Mouse (Mus musculus) forebrain, postnatal 0 days (tissue): ENCODE data around the gene Ahnak2. TPM values are rescaled to one million over a fixed set of nuclear protein-coding genes. Genes with fewer than 3 reads are reported as not detected.

Experiments used
- ATAC-seq: fragments of 200-750 bp; cut with Nextera tagmentation; 2 replicates; pipeline ENCODE4 v1.8.0; 2017; ENCODE audit warnings: mild to moderate bottlenecking, moderate library complexity
- DNase-seq: peaks from one replicate; pipeline ENCODE4 v3.0.0-alpha.2; 2015
- H3K27ac ChIP-seq: fragments of 300-500 bp; sonication (generic); 2 replicates; pipeline ENCODE4 v1.5.1; 2014; ENCODE audit warnings: low read depth, mild to moderate bottlenecking, antibody characterized with exemption, low read length, moderate library complexity, mixed read lengths
- H3K27me3 ChIP-seq: fragments of 300-500 bp; sonication (generic); 2 replicates; pipeline ENCODE4 v1.6.1; 2014; ENCODE audit warnings: mild to moderate bottlenecking, low read length, mixed read lengths; ENCODE audit not compliant: insufficient read depth
- H3K36me3 ChIP-seq: fragments of 300-500 bp; sonication (generic); 2 replicates; pipeline ENCODE4 v1.6.1; 2014; ENCODE audit warnings: mild to moderate bottlenecking, moderate library complexity; ENCODE audit not compliant: insufficient read depth
- H3K4me1 ChIP-seq: fragments of 300-500 bp; sonication (generic); 2 replicates; pipeline ENCODE4 v1.6.1; 2014; ENCODE audit warnings: antibody characterized with exemption; ENCODE audit not compliant: insufficient read depth
- H3K4me2 ChIP-seq: fragments of 300-500 bp; sonication (generic); 2 replicates; pipeline ENCODE4 v1.6.1; 2014; ENCODE audit warnings: low read depth, mild to moderate bottlenecking, moderate library complexity
- H3K4me3 ChIP-seq: fragments of 300-500 bp; sonication (generic); 2 replicates; pipeline ENCODE4 v1.5.1; 2014; ENCODE audit warnings: low read depth, low read length, mixed read lengths
- H3K9ac ChIP-seq: fragments of 300-500 bp; sonication (generic); 2 replicates; pipeline ENCODE4 v1.6.1; 2014; ENCODE audit warnings: mild to moderate bottlenecking
- H3K9me3 ChIP-seq: fragments of 300-500 bp; sonication (generic); 2 replicates; pipeline ENCODE4 v1.6.1; 2016; ENCODE audit warnings: low read length
- CTCF ChIP-seq: sonication (generic); IDR thresholded peaks from 2 replicates; pipeline ENCODE4 v1.5.1; 2016; ENCODE audit warnings: antibody characterized with exemption, control low read depth, low read depth
- WGBS: fragments of 180-500 bp; shearing (Covaris S2); extraction: QIAGEN DNeasy Blood & Tissue Kit; methylation state at CpG from one replicate; pipeline ENCODE4 v1.1.7; 2014; 5-methylcytosine and 5-hydroxymethylcytosine counted together
- polyA plus RNA-seq: library from polyadenylated mRNA; unstranded; fragments of >200 nt; fragmentation: Nextera tagmentation; extraction: Ambion mirVana; gene quantifications from 2 replicates; pipeline ENCODE4 v1.2.1, GENCODE M21; 2015
- total RNA-seq: library from RNA; depleted of rRNA; stranded (reverse); fragments of >200 nt; gene quantifications from 2 replicates; pipeline ENCODE4 v1.2.3, GENCODE M21; 2014

The Ahnak2 gene
- total and polyA plus RNA-seq, 2 experiments from 2014 or later: 1.3 to 2.5 TPM

- no peak for TF ChIP-seq CTCF
- DNase-seq: no peak
- Histone ChIP-seq H3K27me3 (no peaks in the 10 kb centered on the region), H3K36me3 (peaks cover 78% of the 10 kb centered on the region), H3K4me2 (no peak overlapping the region), H3K4me3 (no peak overlapping the region), H3K4me1 (0 out of 2 replicates have a peak, but pooled peaks cover 4% of the 10 kb centered on the region), H3K9ac (no peak overlapping the region), H3K27ac (no peak overlapping the region), H3K9me3 (no peaks in the 10 kb centered on the region)
- ATAC-seq: 0 out of 2 replicates have a peak, but pooled peaks have one; percentile 2
- 85% methylated on average over 24 of the region's 24 CpGs for WGBS
Measured at GRCm38 (mm10) chr12:112739023-112739568, 63.4 kb downstream of the Ahnak2 start.

DNA sequence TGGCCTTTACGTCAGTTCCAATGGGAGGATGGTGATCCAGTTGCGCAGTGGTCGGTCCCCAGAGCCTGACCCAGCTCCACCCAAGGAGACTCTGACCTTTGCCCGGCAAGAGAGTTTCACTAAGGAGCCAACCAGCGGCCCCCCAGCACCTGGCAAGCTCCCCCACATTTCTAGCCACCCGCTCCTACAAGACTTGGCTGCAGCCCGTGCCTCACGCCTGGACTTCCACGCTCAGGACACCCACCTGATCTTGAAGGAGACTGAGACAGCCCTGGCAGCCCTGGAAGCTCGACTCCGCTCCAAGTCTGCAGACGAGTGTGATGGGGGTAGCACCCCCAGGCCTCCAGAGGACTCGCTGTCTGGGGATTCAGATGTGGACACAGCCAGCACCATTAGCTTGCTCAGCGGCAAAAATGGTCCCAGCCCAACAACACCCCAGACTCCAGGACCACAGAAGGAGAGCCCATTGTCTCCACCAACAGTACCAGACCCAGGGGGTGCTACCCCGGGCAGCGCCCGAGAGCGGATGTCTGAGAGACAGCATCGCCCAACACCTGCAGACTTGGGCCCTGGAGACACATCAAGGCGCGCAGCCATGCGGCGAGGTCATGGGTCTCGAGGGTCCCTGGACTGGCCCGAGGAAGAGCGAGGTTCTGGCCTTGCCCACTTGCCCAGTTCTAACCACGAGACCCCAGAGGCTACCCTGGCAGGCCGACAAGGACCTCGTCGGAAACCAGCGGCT is 64.0 kb downstream of the Ahnak2 start:
- DNase-seq: no peak
- no peak overlapping the region for H3K4me2 ChIP-seq
- H3K27me3 ChIP-seq: no peaks in the 10 kb centered on the region
- H3K4me3 ChIP-seq: no peak overlapping the region
- 94% methylated on average over 31 of the region's 31 CpGs for WGBS
- no peaks in the 10 kb centered on the region for H3K9me3 ChIP-seq
- peaks cover 78% of the 10 kb centered on the region for H3K36me3 ChIP-seq
- no peak overlapping the region for H3K27ac ChIP-seq
- no peak for TF ChIP-seq CTCF
- 0 out of 2 replicates have a peak, but pooled peaks cover 4% of the 10 kb centered on the region for H3K4me1 ChIP-seq
- ATAC-seq: no peak
- H3K9ac ChIP-seq: no peak overlapping the region

DNA sequence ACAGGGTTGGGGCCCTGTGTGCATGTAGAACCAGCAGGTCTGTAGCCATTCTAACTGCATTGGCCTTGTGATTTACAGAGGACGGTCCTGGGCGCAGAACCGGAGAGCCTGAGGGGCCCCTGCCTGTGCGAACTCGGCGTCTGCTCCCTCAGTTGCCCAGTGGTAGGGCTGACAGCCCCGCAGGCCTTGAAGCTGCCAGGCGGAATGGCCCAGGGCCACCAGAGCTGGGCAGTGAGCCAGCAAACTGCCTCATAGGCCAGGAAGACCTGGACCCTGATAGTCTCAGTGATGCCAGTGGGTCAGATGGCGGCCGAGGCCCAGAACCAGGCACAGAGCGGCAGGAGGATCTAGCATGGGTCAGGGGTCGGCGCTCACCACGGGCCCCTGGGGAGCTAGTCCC is 64.7 kb downstream of the Ahnak2 start:
- Histone ChIP-seq H3K27me3 (no peaks in the 10 kb centered on the region), H3K27ac (no peak overlapping the region), H3K36me3 (peaks cover 85% of the 10 kb centered on the region), H3K9ac (no peak overlapping the region), H3K9me3 (no peaks in the 10 kb centered on the region), H3K4me3 (no peak overlapping the region), H3K4me1 (0 out of 2 replicates have a peak, but pooled peaks cover under 1% of the 10 kb centered on the region), H3K4me2 (no peak overlapping the region)
- WGBS: 77% methylated on average over 14 of the region's 14 CpGs
- DNase-seq (no peak), ATAC-seq (no peak; the same call in 1 of the 2 replicates)
- no peak for TF ChIP-seq CTCF

- H3K4me1 ChIP-seq: no peaks in the 10 kb centered on the region
- no peak overlapping the region for H3K27ac ChIP-seq
- no peak overlapping the region for H3K9ac ChIP-seq
- no peak for TF ChIP-seq CTCF
- H3K27me3 ChIP-seq: no peaks in the 10 kb centered on the region
- no peaks in the 10 kb centered on the region for H3K9me3 ChIP-seq
- 94% methylated on average over 7 of the region's 7 CpGs for WGBS
- peaks cover 91% of the 10 kb centered on the region for H3K36me3 ChIP-seq
- DNase-seq (no peak), ATAC-seq (no peak)
- no peak overlapping the region for H3K4me3 ChIP-seq
- H3K4me2 ChIP-seq: no peak overlapping the region
Measured at GRCm38 (mm10) chr12:112737081-112737480, 65.4 kb downstream of the Ahnak2 start.

- no peak for DNase-seq
- Histone ChIP-seq H3K4me1 (no peaks in the 10 kb centered on the region), H3K4me3 (no peak overlapping the region), H3K27me3 (no peaks in the 10 kb centered on the region), H3K36me3 (peaks cover 93% of the 10 kb centered on the region), H3K9me3 (no peaks in the 10 kb centered on the region), H3K4me2 (no peak overlapping the region), H3K27ac (no peak overlapping the region), H3K9ac (no peak overlapping the region)
- ATAC-seq: no peak
- no peak for TF ChIP-seq CTCF
- 92% methylated on average over 10 of the region's 10 CpGs for WGBS
Measured at GRCm38 (mm10) chr12:112736636-112736925, 65.9 kb downstream of the Ahnak2 start.

GRCm38 (mm10) chr12:112735896-112736635 is 66.4 kb downstream of the Ahnak2 start:
- Histone ChIP-seq H3K9ac (no peak overlapping the region), H3K4me3 (no peak overlapping the region), H3K4me1 (no peaks in the 10 kb centered on the region), H3K36me3 (peaks cover 98% of the 10 kb centered on the region), H3K27ac (no peak overlapping the region), H3K4me2 (no peak overlapping the region), H3K9me3 (no peaks in the 10 kb centered on the region), H3K27me3 (no peaks in the 10 kb centered on the region)
- no peak for ATAC-seq
- TF ChIP-seq CTCF: no peak
- DNase-seq: no peak
- 84% methylated on average over 29 of the region's 29 CpGs for WGBS
